Mouse (Mus musculus) ES-E14 (cell line): ENCODE data around the gene Wdr54. TPM values are rescaled to one million over a fixed set of nuclear protein-coding genes. Genes with fewer than 3 reads are reported as not detected.

Source experiments
- DNase-seq: peaks from one replicate; pipeline ENCODE4 v3.0.0-alpha.2; 2013; ENCODE audit warnings: low read depth, low spot score
- H3K27ac ChIP-seq: 2 replicates; pipeline ENCODE4 v1.5.1; 2012; ENCODE audit warnings: low read depth, mild to moderate bottlenecking, low read length, moderate library complexity, mixed read lengths; ENCODE audit not compliant: poor library complexity, insufficient read depth, severe bottlenecking
- H3K36me3 ChIP-seq: 2 replicates; pipeline ENCODE4 v1.6.1; 2012; ENCODE audit warnings: mild to moderate bottlenecking, low read length, moderate library complexity, mixed read lengths; ENCODE audit not compliant: control insufficient read depth, poor library complexity, insufficient read depth, severe bottlenecking
- H3K4me1 ChIP-seq, 2 experiments: fragments of 150-350 bp in 1 of 2; sonication (generic) in 1 of 2; 2 replicates each; pipeline ENCODE4 v1.6.1; 2012; ENCODE audit warnings: low read length in 2 of 2, mild to moderate bottlenecking in 1 of 2, mixed read lengths in 1 of 2; ENCODE audit not compliant: control insufficient read depth in 2 of 2, insufficient read depth in 2 of 2, poor library complexity in 1 of 2
- H3K4me3 ChIP-seq, 2 experiments: fragments of 150-350 bp in 1 of 2; sonication (generic) in 1 of 2; 2 replicates each; pipeline ENCODE4 v1.5.1; 2012; ENCODE audit warnings: low read length in 2 of 2, low read depth in 1 of 2, mild to moderate bottlenecking in 1 of 2, mixed read lengths in 1 of 2; ENCODE audit not compliant: insufficient read depth in 1 of 2, poor library complexity in 1 of 2, severe bottlenecking in 1 of 2
- H3K9ac ChIP-seq: 2 replicates; pipeline ENCODE4 v1.6.1; 2012; ENCODE audit warnings: low read depth, mild to moderate bottlenecking, low read length, mixed read lengths; ENCODE audit not compliant: poor library complexity, insufficient read depth, severe bottlenecking
- H3K9me3 ChIP-seq: fragments of 150-350 bp; sonication (generic); 2 replicates; pipeline ENCODE4 v1.6.1; 2012; ENCODE audit warnings: low read depth, mild to moderate bottlenecking, low read length; ENCODE audit not compliant: control insufficient read depth, insufficient read depth
- CHD2 ChIP-seq: IDR thresholded peaks from 2 replicates; pipeline ENCODE4 v1.6.1; 2014; ENCODE audit warnings: mild to moderate bottlenecking, low read depth, low read length, inconsistent platforms
- HCFC1 ChIP-seq: IDR thresholded peaks from 2 replicates; pipeline ENCODE4 v1.6.1; 2012; ENCODE audit warnings: low read length, inconsistent platforms, borderline replicate concordance; ENCODE audit not compliant: insufficient read depth
- MAFK ChIP-seq: IDR thresholded peaks from 2 replicates; pipeline ENCODE4 v1.6.1; 2014; ENCODE audit warnings: mild to moderate bottlenecking, low read depth, low read length, inconsistent platforms; ENCODE audit not compliant: insufficient read depth
- ZC3H11A ChIP-seq: IDR thresholded peaks from 2 replicates; pipeline ENCODE4 v1.6.1; 2012; ENCODE audit warnings: low read depth, mild to moderate bottlenecking, inconsistent platforms, low read length, borderline replicate concordance
- ZNF384 ChIP-seq: IDR thresholded peaks from 2 replicates; pipeline ENCODE4 v1.6.1; 2012; ENCODE audit warnings: low read depth, low read length, inconsistent platforms
- in situ Hi-C, 2 experiments: fragments of 600-800 bp; cut with MboI; formaldehyde crosslinking; loops; one replicate each; pipeline ENCODE4 v1.15.1; 2025; ENCODE audit warnings: low sequenced_read_pairs in 2 of 2, inconsistent platforms in 1 of 2; ENCODE audit not compliant: unreplicated experiment in 2 of 2
- total RNA-seq: library from RNA; depleted of rRNA; stranded (reverse); fragments of 300-350 nt; gene quantifications from 2 replicates; pipeline ENCODE4 v1.2.3, GENCODE M21; 2012

Gene Wdr54
- total RNA-seq, 1 experiment = 3.7 TPM

- Histone ChIP-seq H3K36me3 (no peaks in the 10 kb centered on the region), H3K4me3 (no peak overlapping the region), H3K27ac (no peak overlapping the region), H3K9me3 (no peaks in the 10 kb centered on the region), H3K9ac (no peak overlapping the region), H3K4me1 (peaks cover 0 to 3% of the 10 kb centered on the region in 2 experiments; a peak in 2 of 4 replicates)
- TF ChIP-seq ZC3H11A = no peak
- no peak for TF ChIP-seq HCFC1
- TF ChIP-seq MAFK = no peak
- no peak for TF ChIP-seq ZNF384
- no peak for TF ChIP-seq CHD2
- in situ Hi-C loops = no loop called here
- no peak for DNase-seq
Measured at GRCm38 (mm10) chr6:83132176-83132919, 23.8 kb downstream of the Wdr54 start.

- TF ChIP-seq ZNF384 (no peak), HCFC1 (no peak), ZC3H11A (no peak), MAFK (no peak), CHD2 (no peak)
- DNase-seq = no peak
- no peak overlapping the region for H3K4me3 ChIP-seq
- H3K9ac ChIP-seq = no peak overlapping the region
- no peak overlapping the region for H3K27ac ChIP-seq
- H3K9me3 ChIP-seq = no peaks in the 10 kb centered on the region
- peaks cover 0 to 3% of the 10 kb centered on the region in 2 experiments; a peak in 2 of 4 replicates for H3K4me1 ChIP-seq
- in situ Hi-C loops = no loop called here
- no peaks in the 10 kb centered on the region for H3K36me3 ChIP-seq
Measured at GRCm38 (mm10) chr6:83131469-83132034, 24.6 kb downstream of the Wdr54 start.

- TF ChIP-seq HCFC1 (no peak), ZC3H11A (no peak), ZNF384 (no peak), CHD2 (no peak), MAFK (no peak)
- no peak overlapping the region for H3K4me3 ChIP-seq
- no peaks in the 10 kb centered on the region for H3K36me3 ChIP-seq
Measured at GRCm38 (mm10) chr6:83127419-83127818, 28.8 kb downstream of the Wdr54 start.

GRCm38 (mm10) chr6:83125331-83125730 is 30.9 kb downstream of the Wdr54 start, which contains the start of gene Ino80b:
Ino80b (minus strand) TSS chr6:83125431.
- Histone ChIP-seq H3K4me3 (peak within 1 kb of the TSS; percentile 91 to 94), H3K36me3 (no peaks in the 10 kb centered on the region), H3K9ac (peak within 1 kb of the TSS; percentile 89), H3K9me3 (no peaks in the 10 kb centered on the region), H3K27ac (no peak within 1 kb of the TSS), H3K4me1 (peaks cover 0 to 3% of the 10 kb centered on the region in 2 experiments; a peak in 2 of 4 replicates)
- no peak for DNase-seq
- TF ChIP-seq HCFC1 = no peak
- TF ChIP-seq ZNF384 = no peak
- TF ChIP-seq ZC3H11A = no peak
- no peak; the same call in 1 of the 2 replicates for TF ChIP-seq CHD2
- no peak for TF ChIP-seq MAFK
- in situ Hi-C loops = no loop called here

More at GRCm38 (mm10) chr6:83127419-83127818, 28.8 kb downstream of the Wdr54 start:
- H3K9ac ChIP-seq = no peak overlapping the region
- no peak overlapping the region for H3K27ac ChIP-seq
- DNase-seq = no peak
- H3K4me1 ChIP-seq = peaks cover 0 to 2% of the 10 kb centered on the region in 2 experiments; a peak in 2 of 4 replicates
- in situ Hi-C loops = no loop called here
- H3K9me3 ChIP-seq = no peaks in the 10 kb centered on the region
